Mouse (Mus musculus) megakaryocyte, embryonic 14.5 days (primary cell): ENCODE results near the gene Ccnl2. TPM values are rescaled to one million over a fixed set of nuclear protein-coding genes. Genes with fewer than 3 reads are reported as not detected.
A peak's percentile ranks its signal among the peaks of the same experiment; 100 is the strongest.

ENCODE experiments used
- H3K27me3 ChIP-seq: replicated peaks from 2 replicates; pipeline ENCODE3; 2012; ENCODE audit warnings: inconsistent platforms
- H3K36me3 ChIP-seq: replicated peaks from 2 replicates; pipeline ENCODE3; 2012; ENCODE audit warnings: low read length, inconsistent platforms, mixed read lengths
- H3K4me1 ChIP-seq: 2 replicates; pipeline ENCODE4 v1.6.1; 2012; ENCODE audit warnings: inconsistent platforms
- H3K4me3 ChIP-seq: replicated peaks from 2 replicates; pipeline ENCODE3; 2012; ENCODE audit warnings: moderate library complexity, mild to moderate bottlenecking, inconsistent platforms
- H3K9me3 ChIP-seq: 2 replicates; pipeline ENCODE4 v1.6.1; 2012; ENCODE audit warnings: inconsistent platforms
- FLI1 ChIP-seq: IDR thresholded peaks from 2 replicates; pipeline ENCODE4 v1.6.1; 2012; ENCODE audit warnings: low read length, inconsistent platforms, mixed read lengths
- GATA1 ChIP-seq: IDR thresholded peaks from 3 replicates; pipeline ENCODE4 v1.6.1; 2012; ENCODE audit warnings: mixed read lengths, low read length, inconsistent platforms, borderline replicate concordance
- polyA plus RNA-seq: library from polyadenylated mRNA; stranded (reverse); fragments of >175 nt; gene quantifications from 2 replicates; pipeline ENCODE4 v1.2.3, GENCODE M21; 2012; ENCODE audit warnings: low replicate concordance; ENCODE audit not compliant: insufficient read depth

The Ccnl2 gene
- polyA plus RNA-seq, 1 experiment: 15.4 TPM

- TF ChIP-seq FLI1 (no peak), GATA1 (no peak)
- Histone ChIP-seq H3K4me3 (no peak overlapping the region), H3K4me1 (peaks cover 13% of the 10 kb centered on the region), H3K27me3 (no peaks in the 10 kb centered on the region), H3K9me3 (no peaks in the 10 kb centered on the region), H3K36me3 (peaks cover 100% of the 10 kb centered on the region)
Measured at GRCm38 (mm10) chr4:155861787-155862186, 49.5 kb downstream of the Ccnl2 start.

- H3K36me3 ChIP-seq: peaks cover 99% of the 10 kb centered on the region
Measured at GRCm38 (mm10) chr4:155863001-155863400, 50.7 kb downstream of the Ccnl2 start, which contains the start of gene Tas1r3. Tas1r3 (minus strand) TSS chr4:155863362.

GRCm38 (mm10) chr4:155868614-155869298 is 56.5 kb downstream of the Ccnl2 start:
- TF ChIP-seq GATA1: no peak
- TF ChIP-seq FLI1: no peak
- Histone ChIP-seq H3K9me3 (no peaks in the 10 kb centered on the region), H3K36me3 (peaks cover 73% of the 10 kb centered on the region), H3K27me3 (no peaks in the 10 kb centered on the region), H3K4me3 (peak overlapping the region; percentile 98), H3K4me1 (peaks cover 56% of the 10 kb centered on the region)

More at GRCm38 (mm10) chr4:155863001-155863400, 50.7 kb downstream of the Ccnl2 start, which contains the start of gene Tas1r3:
- no peak for TF ChIP-seq FLI1
- H3K27me3 ChIP-seq: no peaks in the 10 kb centered on the region
- H3K4me1 ChIP-seq: peaks cover 24% of the 10 kb centered on the region
- no peak within 1 kb of the TSS for H3K4me3 ChIP-seq
- H3K9me3 ChIP-seq: no peaks in the 10 kb centered on the region

GRCm38 (mm10) chr4:155869317-155870033 is 57.2 kb downstream of the Ccnl2 start, which contains the start of the genes Cptp and Ints11:
Cptp (minus strand) TSS chr4:155869440.
Ints11 (plus strand) TSS chr4:155869546.
- Histone ChIP-seq H3K27me3 (no peaks in the 10 kb centered on the region), H3K4me3 (peak within 1 kb of the TSS; percentile 98), H3K36me3 (peaks cover 73% of the 10 kb centered on the region), H3K4me1 (peaks cover 56% of the 10 kb centered on the region), H3K9me3 (no peaks in the 10 kb centered on the region)
- 0 out of 2 replicates have a peak, but pooled peaks have one; percentile 41 for TF ChIP-seq FLI1
- no peak for TF ChIP-seq GATA1

GRCm38 (mm10) chr4:155871404-155871803 is 59.1 kb downstream of the Ccnl2 start:
- H3K27me3 ChIP-seq: no peaks in the 10 kb centered on the region
- TF ChIP-seq FLI1 (no peak), GATA1 (no peak)
- H3K36me3 ChIP-seq: peaks cover 68% of the 10 kb centered on the region
- H3K4me1 ChIP-seq: peaks cover 47% of the 10 kb centered on the region
- H3K4me3 ChIP-seq: peak overlapping the region; percentile 9
- H3K9me3 ChIP-seq: no peaks in the 10 kb centered on the region

Other genes starting within 250 kb of the Ccnl2 start
- gene Slc35e2, start 211.1 kb upstream of the Ccnl2 start, polyA plus RNA-seq: 0.17 and 0.60 TPM in 2 replicates
- gene Cdk11b, start 187.6 kb upstream of the Ccnl2 start, polyA plus RNA-seq: 9.7 and 77.3 TPM in 2 replicates
- not detected in 2 replicates for gene Gm10563, start 167.1 kb upstream of the Ccnl2 start, polyA plus RNA-seq
- 3.7 TPM in 1 of 2 replicates, not detected in the other for gene Mmp23, start 159.1 kb upstream of the Ccnl2 start, polyA plus RNA-seq
- 45.2 and 94.9 TPM in 2 replicates for gene Mib2, start 143.3 kb upstream of the Ccnl2 start, polyA plus RNA-seq
- gene Fndc10, start 118.1 kb upstream of the Ccnl2 start, polyA plus RNA-seq: 0.44 and 4.7 TPM in 2 replicates
- 37.1 and 112 TPM in 2 replicates for gene Ssu72, start 107.7 kb upstream of the Ccnl2 start, polyA plus RNA-seq
- 1.2 and 3.2 TPM in 2 replicates for gene Tmem240, start 77.7 kb upstream of the Ccnl2 start, polyA plus RNA-seq
- gene Atad3a, start 51.4 kb upstream of the Ccnl2 start, polyA plus RNA-seq: 11.3 and 20.5 TPM in 2 replicates
- 0.41 and 1.4 TPM in 2 replicates for gene Vwa1, start 37.8 kb upstream of the Ccnl2 start, polyA plus RNA-seq
- gene Tmem88b, start 26.6 kb upstream of the Ccnl2 start, polyA plus RNA-seq: 0.04 TPM in 1 of 2 replicates, not detected in the other
- not detected in 2 replicates for gene Ankrd65, start 22.1 kb upstream of the Ccnl2 start, polyA plus RNA-seq
- gene Mrpl20, start 9.6 kb upstream of the Ccnl2 start, polyA plus RNA-seq: 10.2 and 29.9 TPM in 2 replicates
- 60.6 and 341 TPM in 2 replicates for gene Aurkaip1, start 18.8 kb downstream of the Ccnl2 start, polyA plus RNA-seq
- 0.13 TPM in 1 of 2 replicates, not detected in the other for gene Mxra8, start 27.2 kb downstream of the Ccnl2 start, polyA plus RNA-seq
- gene Dvl1, start 34.9 kb downstream of the Ccnl2 start, polyA plus RNA-seq: 29.5 and 68.0 TPM in 2 replicates
- 0.22 and 1.7 TPM in 2 replicates for gene Tas1r3, start 50.9 kb downstream of the Ccnl2 start, polyA plus RNA-seq
- 1.5 and 3.5 TPM in 2 replicates for gene Cptp, start 57.0 kb downstream of the Ccnl2 start, polyA plus RNA-seq
- 12.5 and 14.1 TPM in 2 replicates for gene Ints11, start 57.1 kb downstream of the Ccnl2 start, polyA plus RNA-seq
- 99.4 and 450 TPM in 2 replicates for gene Pusl1, start 79.3 kb downstream of the Ccnl2 start, polyA plus RNA-seq
- 33.2 and 58.6 TPM in 2 replicates for gene Acap3, start 79.3 kb downstream of the Ccnl2 start, polyA plus RNA-seq
- gene Ube2j2, start 131.3 kb downstream of the Ccnl2 start, polyA plus RNA-seq: 90.8 and 106 TPM in 2 replicates
- gene C1qtnf12, start 149.8 kb downstream of the Ccnl2 start, polyA plus RNA-seq: 30.2 and 64.1 TPM in 2 replicates
- gene B3galt6, start 180.2 kb downstream of the Ccnl2 start, polyA plus RNA-seq: 3.3 and 5.3 TPM in 2 replicates
- gene Sdf4, start 180.4 kb downstream of the Ccnl2 start, polyA plus RNA-seq: 29.6 and 45.2 TPM in 2 replicates
- 2.3 and 9.4 TPM in 2 replicates for gene Tnfrsf4, start 201.4 kb downstream of the Ccnl2 start, polyA plus RNA-seq
- 2.9 TPM in 1 of 2 replicates, not detected in the other for gene Tnfrsf18, start 213.7 kb downstream of the Ccnl2 start, polyA plus RNA-seq
- gene Ttll10, start 246.9 kb downstream of the Ccnl2 start, polyA plus RNA-seq: not detected in 2 replicates